Mouse (Mus musculus) forebrain, postnatal 0 days (tissue): ENCODE results near the gene Ptp4a2. TPM values are rescaled to one million over a fixed set of nuclear protein-coding genes. Genes with fewer than 3 reads are reported as not detected.
"Not testable (repeated sequence)": the region's sequence is repeated elsewhere in the genome, so short reads cannot be mapped to it uniquely, and the experiment has no call there.

Experiments used
- ATAC-seq: fragments of 200-750 bp; cut with Nextera tagmentation; 2 replicates; pipeline ENCODE4 v1.8.0; 2017; ENCODE audit warnings: mild to moderate bottlenecking, moderate library complexity
- DNase-seq: peaks from one replicate; pipeline ENCODE4 v3.0.0-alpha.2; 2015
- H3K27ac ChIP-seq: fragments of 300-500 bp; sonication (generic); 2 replicates; pipeline ENCODE4 v1.5.1; 2014; ENCODE audit warnings: low read depth, mild to moderate bottlenecking, antibody characterized with exemption, low read length, moderate library complexity, mixed read lengths
- H3K27me3 ChIP-seq: fragments of 300-500 bp; sonication (generic); 2 replicates; pipeline ENCODE4 v1.6.1; 2014; ENCODE audit warnings: mild to moderate bottlenecking, low read length, mixed read lengths; ENCODE audit not compliant: insufficient read depth
- H3K36me3 ChIP-seq: fragments of 300-500 bp; sonication (generic); 2 replicates; pipeline ENCODE4 v1.6.1; 2014; ENCODE audit warnings: mild to moderate bottlenecking, moderate library complexity; ENCODE audit not compliant: insufficient read depth
- H3K4me1 ChIP-seq: fragments of 300-500 bp; sonication (generic); 2 replicates; pipeline ENCODE4 v1.6.1; 2014; ENCODE audit warnings: antibody characterized with exemption; ENCODE audit not compliant: insufficient read depth
- H3K4me2 ChIP-seq: fragments of 300-500 bp; sonication (generic); 2 replicates; pipeline ENCODE4 v1.6.1; 2014; ENCODE audit warnings: low read depth, mild to moderate bottlenecking, moderate library complexity
- H3K4me3 ChIP-seq: fragments of 300-500 bp; sonication (generic); 2 replicates; pipeline ENCODE4 v1.5.1; 2014; ENCODE audit warnings: low read depth, low read length, mixed read lengths
- H3K9ac ChIP-seq: fragments of 300-500 bp; sonication (generic); 2 replicates; pipeline ENCODE4 v1.6.1; 2014; ENCODE audit warnings: mild to moderate bottlenecking
- H3K9me3 ChIP-seq: fragments of 300-500 bp; sonication (generic); 2 replicates; pipeline ENCODE4 v1.6.1; 2016; ENCODE audit warnings: low read length
- CTCF ChIP-seq: sonication (generic); IDR thresholded peaks from 2 replicates; pipeline ENCODE4 v1.5.1; 2016; ENCODE audit warnings: antibody characterized with exemption, control low read depth, low read depth
- WGBS: fragments of 180-500 bp; shearing (Covaris S2); extraction: QIAGEN DNeasy Blood & Tissue Kit; methylation state at CpG from one replicate; pipeline ENCODE4 v1.1.7; 2014; 5-methylcytosine and 5-hydroxymethylcytosine counted together
- polyA plus RNA-seq: library from polyadenylated mRNA; unstranded; fragments of >200 nt; fragmentation: Nextera tagmentation; extraction: Ambion mirVana; gene quantifications from 2 replicates; pipeline ENCODE4 v1.2.1, GENCODE M21; 2015
- total RNA-seq: library from RNA; depleted of rRNA; stranded (reverse); fragments of >200 nt; gene quantifications from 2 replicates; pipeline ENCODE4 v1.2.3, GENCODE M21; 2014

Ptp4a2 gene
- total and polyA plus RNA-seq, 2 experiments from 2014 or later = 131 to 270 TPM

DNA sequence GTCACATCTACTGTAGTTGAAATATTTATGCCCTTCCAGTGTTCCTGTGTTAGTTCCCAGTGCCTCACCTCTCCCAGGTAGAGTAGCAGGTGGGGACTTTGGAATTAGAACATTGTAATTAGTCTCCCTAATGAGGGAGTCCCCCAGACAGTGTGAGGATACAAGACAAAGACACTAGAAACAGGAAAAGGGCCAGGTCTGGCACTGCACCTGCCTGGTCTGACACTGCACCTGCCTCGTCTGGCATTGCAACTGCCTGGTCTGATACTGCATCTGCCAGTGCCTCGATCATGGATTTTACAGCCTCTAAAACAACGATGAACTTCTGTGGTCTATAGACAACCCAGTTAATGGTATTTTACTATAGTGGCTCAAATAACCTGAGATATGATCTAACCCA lies 51.3 kb downstream of the Ptp4a2 start:
- no peaks in the 10 kb centered on the region for H3K36me3 ChIP-seq
- DNase-seq (no peak), ATAC-seq (no peak)
- no peak overlapping the region for H3K9ac ChIP-seq
- no peak overlapping the region for H3K4me2 ChIP-seq
- H3K27ac ChIP-seq = no peak overlapping the region
- 74% methylated on average over 3 of the region's 3 CpGs for WGBS
- H3K4me1 ChIP-seq = no peaks in the 10 kb centered on the region
- H3K27me3 ChIP-seq = no peaks in the 10 kb centered on the region
- no peaks in the 10 kb centered on the region for H3K9me3 ChIP-seq
- H3K4me3 ChIP-seq = no peak overlapping the region
- no peak for TF ChIP-seq CTCF

DNA sequence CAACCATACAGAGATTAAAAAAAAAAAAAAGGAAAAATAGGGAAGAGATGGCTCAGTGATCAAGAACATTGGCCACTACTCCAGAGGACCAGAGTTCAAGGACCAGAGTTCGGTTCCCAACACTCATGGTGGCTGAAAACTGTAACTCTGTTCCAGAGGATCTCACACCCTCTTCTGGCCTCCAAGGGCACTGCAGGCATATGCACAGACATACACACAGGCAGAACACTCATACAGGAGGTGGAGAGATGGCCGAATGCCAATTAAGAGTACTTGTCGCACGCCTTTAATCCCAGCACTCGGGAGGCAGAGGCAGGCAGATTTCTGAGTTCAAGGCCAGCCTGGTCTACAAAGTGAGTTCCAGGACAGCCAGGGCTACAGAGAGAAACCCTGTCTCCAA lies 55.2 kb downstream of the Ptp4a2 start:
- H3K9me3 ChIP-seq, H3K27me3 ChIP-seq, DNase-seq, H3K4me1 ChIP-seq, ATAC-seq, H3K9ac ChIP-seq, H3K4me2 ChIP-seq, H3K4me3 ChIP-seq, H3K27ac ChIP-seq, H3K36me3 ChIP-seq: not testable (repeated sequence)
- 97% methylated on average over 5 of the region's 5 CpGs for WGBS
- peak; percentile 31; the same call in 1 of the 2 replicates for TF ChIP-seq CTCF

DNA sequence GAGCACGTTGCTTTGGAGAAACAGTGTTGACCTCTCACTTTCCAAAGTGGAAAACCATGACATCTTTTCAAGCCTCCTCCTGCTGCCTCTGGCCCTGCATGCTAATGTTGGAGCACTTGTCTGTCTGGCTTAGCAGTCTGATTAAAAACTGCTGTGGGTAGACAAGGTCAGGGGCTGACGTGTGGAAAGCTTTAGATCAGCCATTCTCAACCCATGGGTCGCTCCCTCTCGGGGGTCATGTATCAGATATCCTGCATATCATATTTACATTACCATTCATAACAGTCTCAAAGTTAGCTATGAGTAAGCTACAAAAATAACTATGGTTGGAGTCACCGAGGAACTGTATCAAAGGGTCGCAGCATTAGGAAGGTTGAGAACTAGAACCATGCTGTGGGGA lies 57.2 kb downstream of the Ptp4a2 start:
- no peaks in the 10 kb centered on the region for H3K27me3 ChIP-seq
- H3K36me3 ChIP-seq = no peaks in the 10 kb centered on the region
- TF ChIP-seq CTCF = no peak
- no peaks in the 10 kb centered on the region for H3K9me3 ChIP-seq
- no peak for DNase-seq
- no peak for ATAC-seq
- H3K9ac ChIP-seq = no peak overlapping the region
- 78% methylated on average over 6 of the region's 6 CpGs for WGBS
- no peak overlapping the region for H3K4me2 ChIP-seq
- no peak overlapping the region for H3K4me3 ChIP-seq
- no peaks in the 10 kb centered on the region for H3K4me1 ChIP-seq
- no peak overlapping the region for H3K27ac ChIP-seq

DNA sequence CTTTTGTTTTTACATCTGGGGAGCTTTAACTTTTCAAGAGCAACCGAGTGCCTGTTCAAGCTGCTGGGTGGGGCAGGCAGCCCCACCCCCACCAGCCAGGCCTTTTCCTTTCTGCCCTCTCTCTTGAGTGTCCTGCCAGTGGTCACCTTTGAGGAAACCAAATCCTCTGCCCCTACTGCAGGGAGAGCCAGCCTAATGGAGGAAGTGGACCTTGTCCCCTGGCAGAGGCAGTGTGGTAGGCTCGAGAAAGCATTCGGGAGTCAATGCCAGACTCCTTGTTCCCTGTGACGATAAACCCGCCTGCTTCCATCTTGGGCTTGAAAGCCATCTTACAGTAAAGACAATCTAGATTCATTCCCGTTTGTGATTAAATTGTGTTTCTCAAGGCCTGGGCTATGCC lies 59.5 kb downstream of the Ptp4a2 start:
- H3K27ac ChIP-seq = no peak overlapping the region
- H3K4me1 ChIP-seq = no peaks in the 10 kb centered on the region
- DNase-seq (no peak), ATAC-seq (no peak)
- H3K4me3 ChIP-seq = no peak overlapping the region
- H3K9me3 ChIP-seq = no peaks in the 10 kb centered on the region
- H3K9ac ChIP-seq = no peak overlapping the region
- H3K27me3 ChIP-seq = no peaks in the 10 kb centered on the region
- H3K36me3 ChIP-seq = no peaks in the 10 kb centered on the region
- no peak overlapping the region for H3K4me2 ChIP-seq
- WGBS = 82% methylated on average over 6 of the region's 6 CpGs
- TF ChIP-seq CTCF = no peak

DNA sequence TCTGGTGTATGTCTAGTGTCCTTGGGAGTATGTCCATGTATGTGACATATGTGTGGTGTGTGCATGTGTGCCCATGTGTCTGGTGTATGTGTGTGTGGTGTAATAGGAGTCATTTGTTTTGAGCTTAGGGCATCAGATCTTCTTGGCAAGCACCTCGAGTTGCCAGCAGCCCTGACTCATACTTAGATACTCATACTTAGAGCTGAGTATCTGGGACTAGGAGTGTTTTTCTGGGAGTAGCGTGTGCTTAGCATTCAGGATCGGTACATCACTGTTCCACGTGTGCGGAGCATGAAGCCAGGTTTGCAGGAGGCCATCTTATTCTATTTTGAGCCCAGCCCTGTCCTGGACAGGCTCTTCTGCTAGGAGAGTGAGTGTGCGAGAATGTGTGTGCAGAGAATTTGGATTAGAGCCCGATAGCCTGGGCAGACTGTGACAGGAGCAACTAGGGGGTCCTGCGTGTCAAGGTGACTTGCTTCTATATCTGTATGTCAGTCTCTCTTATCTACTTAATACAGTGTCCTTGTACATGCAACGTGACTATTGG lies 61.4 kb downstream of the Ptp4a2 start:
- H3K27me3 ChIP-seq = no peaks in the 10 kb centered on the region
- DNase-seq = no peak
- H3K9ac ChIP-seq = no peak overlapping the region
- ATAC-seq = no peak
- WGBS = 82% methylated on average over 9 of the region's 9 CpGs
- no peaks in the 10 kb centered on the region for H3K9me3 ChIP-seq
- no peak overlapping the region for H3K4me2 ChIP-seq
- H3K4me3 ChIP-seq = no peak overlapping the region
- peaks cover 5% of the 10 kb centered on the region; the same call in 1 of the 2 replicates for H3K4me1 ChIP-seq
- no peak overlapping the region for H3K27ac ChIP-seq
- no peak for TF ChIP-seq CTCF
- no peaks in the 10 kb centered on the region for H3K36me3 ChIP-seq

DNA sequence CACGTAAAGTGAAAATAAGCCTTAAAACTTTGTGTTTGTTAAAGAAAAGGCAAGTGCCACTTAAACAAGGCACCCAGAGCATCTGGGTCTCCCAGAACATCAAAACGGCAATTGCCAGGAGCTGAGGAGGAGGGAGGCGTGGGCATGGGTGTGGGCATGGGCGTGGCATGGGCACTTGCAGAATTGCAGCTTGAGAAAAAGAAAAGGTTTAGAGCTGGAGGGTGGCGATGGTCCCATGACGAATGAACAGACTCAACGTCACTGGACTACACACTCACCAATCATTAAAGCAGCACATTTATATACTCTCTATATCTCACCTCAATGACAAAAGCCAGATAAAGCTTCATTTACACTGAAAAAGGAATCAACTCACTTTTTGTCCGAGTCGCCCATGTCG lies 63.8 kb downstream of the Ptp4a2 start:
- Histone ChIP-seq H3K9ac (no peak overlapping the region), H3K36me3 (no peaks in the 10 kb centered on the region)
- WGBS = 81% methylated on average over 10 of the region's 10 CpGs

DNA sequence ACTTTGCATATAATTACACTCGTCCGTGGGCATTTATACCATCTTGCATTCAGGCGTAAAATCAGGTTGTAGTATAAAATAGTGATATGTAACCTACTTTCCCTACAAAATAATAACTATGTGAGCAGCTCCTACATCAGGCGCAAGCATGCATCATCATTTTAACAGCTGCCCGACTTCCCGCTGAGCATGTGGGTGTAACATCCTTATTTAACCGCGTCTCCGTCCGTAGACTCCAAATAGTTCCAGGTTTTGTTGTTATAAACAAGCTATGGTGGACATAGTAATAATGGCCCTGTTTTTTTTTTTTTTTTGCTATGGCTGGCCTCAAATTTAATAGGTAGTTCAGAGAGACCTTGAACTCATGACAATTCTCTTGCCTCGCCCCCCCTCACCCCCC lies 64.4 kb downstream of the Ptp4a2 start:
- no peak overlapping the region for H3K27ac ChIP-seq
- peaks cover 11% of the 10 kb centered on the region; the same call in 1 of the 2 replicates for H3K4me1 ChIP-seq
- H3K9ac ChIP-seq = no peak overlapping the region
- ATAC-seq (no peak), DNase-seq (no peak)
- no peaks in the 10 kb centered on the region for H3K27me3 ChIP-seq
- no peak for TF ChIP-seq CTCF
- no peaks in the 10 kb centered on the region for H3K36me3 ChIP-seq
- no peak overlapping the region for H3K4me2 ChIP-seq
- H3K9me3 ChIP-seq = no peaks in the 10 kb centered on the region
- 83% methylated on average over 11 of the region's 11 CpGs for WGBS
- H3K4me3 ChIP-seq = no peak overlapping the region

More for the DNA sequence above, 63.8 kb downstream of the Ptp4a2 start:
- H3K4me1 ChIP-seq = peaks cover 11% of the 10 kb centered on the region; the same call in 1 of the 2 replicates
- H3K27me3 ChIP-seq = no peaks in the 10 kb centered on the region
- H3K9me3 ChIP-seq = no peaks in the 10 kb centered on the region
- DNase-seq (no peak), ATAC-seq (no peak)
- no peak for TF ChIP-seq CTCF
- no peak overlapping the region for H3K27ac ChIP-seq
- H3K4me2 ChIP-seq = no peak overlapping the region
- no peak overlapping the region for H3K4me3 ChIP-seq
